Mouse (Mus musculus) forebrain, embryonic 10.5 days (tissue): Measurements from ENCODE around the gene Vav2. TPM values are rescaled to one million over a fixed set of nuclear protein-coding genes. Genes with fewer than 3 reads are reported as not detected.
A peak's percentile ranks its signal among the peaks of the same experiment; 100 is the strongest.

Experiments used
- DNase-seq: peaks from one replicate; pipeline ENCODE4 v3.0.0-alpha.2; 2017; ENCODE audit warnings: low spot score; ENCODE audit errors: extremely low spot score
- H3K27ac ChIP-seq: fragments of 300-500 bp; sonication (generic); 2 replicates; pipeline ENCODE4 v1.5.1; 2016; ENCODE audit warnings: mild to moderate bottlenecking
- H3K27me3 ChIP-seq: fragments of 300-500 bp; sonication (generic); 2 replicates; pipeline ENCODE4 v1.6.1; 2016; ENCODE audit warnings: mild to moderate bottlenecking; ENCODE audit not compliant: poor library complexity, severe bottlenecking
- H3K36me3 ChIP-seq: fragments of 300-500 bp; sonication (generic); replicated peaks from 2 replicates; pipeline ENCODE4 v1.6.1; 2016; ENCODE audit warnings: mild to moderate bottlenecking, moderate library complexity
- H3K4me1 ChIP-seq: fragments of 300-500 bp; sonication (generic); 2 replicates; pipeline ENCODE4 v1.6.1; 2016
- H3K4me3 ChIP-seq: fragments of 300-500 bp; sonication (generic); 2 replicates; pipeline ENCODE4 v1.5.1; 2016; ENCODE audit warnings: mild to moderate bottlenecking, moderate library complexity
- H3K9me3 ChIP-seq: fragments of 300-500 bp; sonication (generic); 2 replicates; pipeline ENCODE4 v1.6.1; 2016; ENCODE audit warnings: mild to moderate bottlenecking, moderate library complexity
- WGBS: fragments of 180-500 bp; shearing (Covaris S2); methylation state at CpG from one replicate; pipeline ENCODE4 v1.1.7; 2016; 5-methylcytosine and 5-hydroxymethylcytosine counted together
- polyA plus RNA-seq: library from polyadenylated mRNA; unstranded; fragments of >200 nt; fragmentation: Nextera tagmentation; extraction: Ambion mirVana; gene quantifications from 2 replicates; pipeline ENCODE4 v1.2.1, GENCODE M21; 2016

The Vav2 gene
- polyA plus RNA-seq, 1 experiment from 2014 or later = 11.5 TPM

- Histone ChIP-seq H3K27ac (peak overlapping the region; percentile 83), H3K27me3 (no peaks in the 10 kb centered on the region), H3K4me3 (peak overlapping the region; percentile 23), H3K36me3 (peaks cover 3% of the 10 kb centered on the region; the same call in 1 of the 2 replicates), H3K9me3 (no peaks in the 10 kb centered on the region), H3K4me1 (peaks cover 95% of the 10 kb centered on the region)
- DNase-seq = no peak
- 29% methylated on average over 16 of the region's 16 CpGs for WGBS
Measured at GRCm38 (mm10) chr2:27413936-27414657, 12.7 kb downstream of the Vav2 start.

- Histone ChIP-seq H3K4me3 (peak overlapping the region; percentile 23), H3K4me1 (peaks cover 95% of the 10 kb centered on the region), H3K9me3 (no peaks in the 10 kb centered on the region), H3K27me3 (no peaks in the 10 kb centered on the region), H3K27ac (peak overlapping the region; percentile 83), H3K36me3 (peaks cover 3% of the 10 kb centered on the region; the same call in 1 of the 2 replicates)
- 19% methylated on average over 2 of the region's 2 CpGs for WGBS
- DNase-seq = no peak
Measured at GRCm38 (mm10) chr2:27413582-27413935, 13.3 kb downstream of the Vav2 start.

GRCm38 (mm10) chr2:27412245-27412800, 14.5 kb downstream of the Vav2 start:
- peak overlapping the region; percentile 81 for H3K27ac ChIP-seq
- no peaks in the 10 kb centered on the region for H3K9me3 ChIP-seq
- H3K36me3 ChIP-seq = peaks cover 3% of the 10 kb centered on the region; the same call in 1 of the 2 replicates
- peaks cover 95% of the 10 kb centered on the region for H3K4me1 ChIP-seq
- no peak for DNase-seq
- no peaks in the 10 kb centered on the region for H3K27me3 ChIP-seq
- H3K4me3 ChIP-seq = peak overlapping the region; percentile 23; the same call in 1 of the 2 replicates
- WGBS = 15% methylated on average over 7 of the region's 7 CpGs

GRCm38 (mm10) chr2:27411688-27412174, 15.1 kb downstream of the Vav2 start:
- Histone ChIP-seq H3K4me3 (peak overlapping the region; percentile 23), H3K27me3 (no peaks in the 10 kb centered on the region), H3K4me1 (peaks cover 95% of the 10 kb centered on the region), H3K9me3 (no peaks in the 10 kb centered on the region), H3K27ac (peak overlapping the region; percentile 81), H3K36me3 (peaks cover 3% of the 10 kb centered on the region; the same call in 1 of the 2 replicates)
- WGBS = 23% methylated on average over 8 of the region's 8 CpGs
- DNase-seq = no peak

- H3K27ac ChIP-seq = peak overlapping the region; percentile 81
Measured at GRCm38 (mm10) chr2:27410518-27411140, 16.2 kb downstream of the Vav2 start.

GRCm38 (mm10) chr2:27408194-27408593, 18.6 kb downstream of the Vav2 start:
- Histone ChIP-seq H3K36me3 (peaks cover 3% of the 10 kb centered on the region; the same call in 1 of the 2 replicates), H3K27me3 (no peaks in the 10 kb centered on the region), H3K27ac (no peak overlapping the region), H3K9me3 (no peaks in the 10 kb centered on the region), H3K4me3 (no peak overlapping the region), H3K4me1 (peaks cover 91% of the 10 kb centered on the region)
- no peak for DNase-seq
- WGBS = 76% methylated on average over 3 of the region's 3 CpGs

More at GRCm38 (mm10) chr2:27410518-27411140, 16.2 kb downstream of the Vav2 start:
- DNase-seq = no peak
- Histone ChIP-seq H3K4me1 (peaks cover 94% of the 10 kb centered on the region), H3K36me3 (peaks cover 3% of the 10 kb centered on the region; the same call in 1 of the 2 replicates), H3K27me3 (no peaks in the 10 kb centered on the region), H3K9me3 (no peaks in the 10 kb centered on the region), H3K4me3 (no peak overlapping the region)
- 92% methylated on average over 6 of the region's 6 CpGs for WGBS

GRCm38 (mm10) chr2:27406928-27407327, 19.9 kb downstream of the Vav2 start:
- peaks cover 3% of the 10 kb centered on the region; the same call in 1 of the 2 replicates for H3K36me3 ChIP-seq
- 84% methylated on average over 5 of the region's 5 CpGs for WGBS
- H3K4me3 ChIP-seq = no peak overlapping the region
- no peaks in the 10 kb centered on the region for H3K9me3 ChIP-seq
- H3K4me1 ChIP-seq = peaks cover 78% of the 10 kb centered on the region
- no peak for DNase-seq
- 0 out of 2 replicates have a peak overlapping the region, but pooled peaks have one; percentile 21 for H3K27ac ChIP-seq
- H3K27me3 ChIP-seq = no peaks in the 10 kb centered on the region

GRCm38 (mm10) chr2:27405094-27405884, 21.5 kb downstream of the Vav2 start:
- 61% methylated on average over 5 of the region's 5 CpGs for WGBS
- H3K4me1 ChIP-seq = peaks cover 64% of the 10 kb centered on the region
- peaks cover 2% of the 10 kb centered on the region; the same call in 1 of the 2 replicates for H3K9me3 ChIP-seq
- peak overlapping the region; percentile 62 for H3K27ac ChIP-seq
- H3K4me3 ChIP-seq = no peak overlapping the region
- no peaks in the 10 kb centered on the region for H3K27me3 ChIP-seq
- H3K36me3 ChIP-seq = peaks cover 3% of the 10 kb centered on the region
- DNase-seq = no peak

GRCm38 (mm10) chr2:27404375-27405093, 22.3 kb downstream of the Vav2 start:
- peaks cover 59% of the 10 kb centered on the region for H3K4me1 ChIP-seq
- peak overlapping the region; percentile 62 for H3K27ac ChIP-seq
- H3K27me3 ChIP-seq = no peaks in the 10 kb centered on the region

GRCm38 (mm10) chr2:27401544-27401943, 25.3 kb downstream of the Vav2 start:
- H3K9me3 ChIP-seq = peaks cover 16% of the 10 kb centered on the region
- H3K36me3 ChIP-seq = peaks cover 23% of the 10 kb centered on the region
- 90% methylated on average over 2 of the region's 2 CpGs for WGBS
- no peaks in the 10 kb centered on the region for H3K27me3 ChIP-seq
- DNase-seq = no peak
- peaks cover 47% of the 10 kb centered on the region for H3K4me1 ChIP-seq
- H3K27ac ChIP-seq = no peak overlapping the region
- no peak overlapping the region for H3K4me3 ChIP-seq

More at GRCm38 (mm10) chr2:27404375-27405093, 22.3 kb downstream of the Vav2 start:
- 55% methylated on average over 6 of the region's 6 CpGs for WGBS
- peaks cover 11% of the 10 kb centered on the region for H3K36me3 ChIP-seq
- no peak for DNase-seq
- no peak overlapping the region for H3K4me3 ChIP-seq
- peaks cover 10% of the 10 kb centered on the region; the same call in 1 of the 2 replicates for H3K9me3 ChIP-seq

GRCm38 (mm10) chr2:27400083-27400482, 26.8 kb downstream of the Vav2 start:
- Histone ChIP-seq H3K36me3 (peaks cover 23% of the 10 kb centered on the region), H3K4me3 (no peak overlapping the region), H3K9me3 (peaks cover 16% of the 10 kb centered on the region), H3K27ac (no peak overlapping the region), H3K27me3 (no peaks in the 10 kb centered on the region), H3K4me1 (peaks cover 47% of the 10 kb centered on the region)
- no peak for DNase-seq
- WGBS = 89% methylated on average over 2 of the region's 2 CpGs
